Mouse (Mus musculus) spleen, adult 10 weeks (tissue): ENCODE results near the gene Reep3. TPM values are rescaled to one million over a fixed set of nuclear protein-coding genes. Genes with fewer than 3 reads are reported as not detected.

ENCODE experiments used
- polyA plus RNA-seq: library from polyadenylated mRNA; stranded (reverse); fragments of 350-450 nt; fragmentation: Illumina TruSeq; extraction: RNeasy Lipid Tissue Mini Kit (QIAGEN cat#74804); gene quantifications from one replicate; pipeline ENCODE4 v1.2.3, GENCODE M21; 2015; ENCODE audit warnings: low replicate concordance; ENCODE audit not compliant: insufficient read depth

Reep3 gene
- polyA plus RNA-seq: 48.4 TPM

DNA sequence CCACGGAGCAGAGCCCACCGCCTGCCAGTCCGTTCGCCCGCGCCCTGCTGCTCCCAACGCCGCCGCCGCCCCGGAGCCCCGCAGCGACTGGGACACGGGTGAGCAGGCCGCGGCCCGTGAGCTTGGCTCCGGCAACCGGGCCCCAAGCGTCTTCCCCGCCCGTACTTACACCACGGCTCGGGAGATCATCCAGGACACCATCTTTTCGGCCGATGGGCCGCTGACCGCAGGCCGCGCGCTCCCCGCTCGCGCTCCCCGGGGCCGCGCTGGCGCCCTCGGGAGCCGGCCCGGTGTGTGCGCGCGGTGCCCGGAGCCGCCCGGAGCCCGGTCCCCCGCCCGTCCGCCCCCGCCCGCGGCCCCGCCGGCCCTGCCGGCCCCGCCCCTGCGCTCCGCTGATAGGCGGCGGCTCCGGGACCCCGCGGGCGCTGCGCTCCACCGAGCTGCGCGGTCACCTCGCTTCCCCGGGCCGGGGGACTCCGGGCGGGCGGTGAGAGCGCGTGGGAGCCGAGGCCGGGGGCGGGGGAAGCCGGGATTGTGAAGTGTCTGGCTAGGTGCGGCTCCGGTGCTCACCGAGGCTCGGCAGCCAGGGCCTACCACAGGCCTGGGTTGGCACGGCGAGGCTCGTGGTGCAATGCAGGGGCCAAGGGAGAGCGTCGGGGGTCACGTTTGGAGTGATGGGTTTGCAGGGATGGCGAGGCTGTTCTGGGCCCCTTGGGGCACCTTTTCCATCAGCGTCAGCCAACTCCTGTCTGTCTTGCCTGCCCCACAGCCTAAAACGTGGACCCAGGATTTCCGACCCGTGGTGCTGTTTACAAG is at the start of gene Reep3:
TSS of gene Reep3 (minus strand) at position 325 of the 816 bp plus-strand sequence.

DNA sequence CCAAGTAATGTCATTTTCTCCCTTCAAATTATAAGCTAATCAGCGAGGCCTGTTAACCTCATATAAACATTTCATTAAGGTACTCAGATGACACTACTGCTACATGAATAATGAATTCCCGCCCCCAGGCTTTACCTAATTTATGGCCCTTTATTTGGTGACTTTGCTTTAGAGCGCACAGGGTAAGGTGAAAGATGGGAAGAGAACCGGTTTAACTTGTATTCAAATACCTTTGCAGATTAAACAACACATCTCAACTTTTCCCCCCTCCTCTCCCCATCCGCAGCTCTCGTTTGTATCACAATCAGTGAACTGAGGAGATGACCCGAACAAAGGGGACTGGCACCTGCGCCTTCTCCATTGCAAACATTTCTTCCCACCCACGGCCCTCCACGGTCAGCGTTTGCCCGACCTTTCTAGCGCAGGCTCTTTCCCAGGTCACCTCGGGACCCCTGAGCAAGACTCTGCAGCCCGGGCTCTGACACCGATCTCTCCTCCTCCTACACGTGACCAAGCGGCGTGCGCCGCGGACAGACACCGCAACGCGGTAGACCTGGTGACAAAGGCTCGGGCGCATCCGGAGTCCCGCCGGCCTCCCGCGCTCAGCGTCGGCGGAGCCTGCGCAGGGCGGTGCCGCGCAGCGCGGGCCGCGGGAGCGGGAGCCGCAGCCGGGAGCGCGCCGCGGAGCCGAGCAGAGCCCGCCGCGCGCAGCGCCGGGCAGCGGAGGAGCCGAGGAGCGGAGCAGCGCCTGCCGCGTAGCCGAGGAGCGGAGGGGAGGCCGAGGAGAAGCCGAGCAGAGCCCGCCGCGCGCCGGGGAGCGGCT is 736 bp downstream of the Reep3 start, which contains the start of gene Jmjd1c:
TSS of gene Jmjd1c (plus strand) at position 328 of the 823 bp plus-strand sequence.

Other genes with a start within 250 kb of the Reep3 start
- gene Jmjd1c, start 820 bp downstream of the Reep3 start, polyA plus RNA-seq: 117 TPM
- gene Nrbf2, start 188.4 kb upstream of the Reep3 start, polyA plus RNA-seq: 40.5 TPM